Mouse (Mus musculus) CH12.LX (cell line): ENCODE results near the gene Fam184a. TPM values are rescaled to one million over a fixed set of nuclear protein-coding genes. Genes with fewer than 3 reads are reported as not detected.

Experiments
- DNase-seq: peaks from one replicate; pipeline ENCODE4 v3.0.0-alpha.2; 2013; ENCODE audit errors: extremely low read depth
- H3K27ac ChIP-seq: 2 replicates; pipeline ENCODE4 v1.5.1; 2012; ENCODE audit warnings: low read depth, mild to moderate bottlenecking, control low read depth, moderate library complexity; ENCODE audit not compliant: insufficient read depth
- H3K27me3 ChIP-seq: replicated peaks from 2 replicates; pipeline ENCODE3; 2012; ENCODE audit warnings: inconsistent platforms
- H3K36me3 ChIP-seq, 2 experiments: replicated peaks in 1 of 2; 2 replicates each; pipeline versions ENCODE3 to v1.6.1; 2012; ENCODE audit warnings: inconsistent platforms in 1 of 2, low read length in 1 of 2, mild to moderate bottlenecking in 1 of 2, mixed read lengths in 1 of 2, moderate library complexity in 1 of 2; ENCODE audit not compliant: control insufficient read depth in 1 of 2, insufficient read depth in 1 of 2
- H3K4me1 ChIP-seq, 2 experiments: 2 replicates each; pipeline ENCODE4 v1.6.1; 2012; ENCODE audit warnings: inconsistent platforms in 1 of 2, moderate library complexity in 1 of 2; ENCODE audit not compliant: insufficient read depth in 2 of 2, control insufficient read depth in 1 of 2
- H3K4me2 ChIP-seq: 2 replicates; pipeline ENCODE4 v1.6.1; 2012; ENCODE audit warnings: low read depth, mild to moderate bottlenecking, control low read depth; ENCODE audit not compliant: poor library complexity, insufficient read depth, severe bottlenecking
- H3K4me3 ChIP-seq, 3 experiments: fragments of 150-350 bp in 1 of 3; sonication (generic) in 1 of 3; replicated peaks in 1 of 3; 2 replicates each; pipeline versions ENCODE3 to v1.5.1; 2011 to 2012; ENCODE audit warnings: low read depth in 2 of 3, low read length in 2 of 3, mild to moderate bottlenecking in 2 of 3, moderate library complexity in 2 of 3, control low read depth in 1 of 3, improper control_type of control experiment in 1 of 3, inconsistent platforms in 1 of 3, mixed read lengths in 1 of 3; ENCODE audit not compliant: poor library complexity in 1 of 3
- H3K79me2 ChIP-seq: replicated peaks from 2 replicates; pipeline ENCODE4 v1.6.1; 2012; ENCODE audit warnings: mild to moderate bottlenecking, moderate library complexity; ENCODE audit not compliant: control insufficient read depth, poor library complexity, insufficient read depth, severe bottlenecking; ENCODE audit errors: extremely low read depth
- H3K9ac ChIP-seq: 2 replicates; pipeline ENCODE4 v1.6.1; 2012; ENCODE audit warnings: low read depth, mild to moderate bottlenecking, control low read depth, moderate library complexity; ENCODE audit not compliant: insufficient read depth
- H3K9me3 ChIP-seq: replicated peaks from 2 replicates; pipeline ENCODE3; 2012; ENCODE audit warnings: low read length, inconsistent platforms, mixed read lengths
- CHD1 ChIP-seq: IDR thresholded peaks from 2 replicates; pipeline ENCODE4 v1.6.1; 2012; ENCODE audit warnings: low read depth, low read length, improper control_type of control experiment, inconsistent platforms
- CHD2 ChIP-seq: IDR thresholded peaks from 2 replicates; pipeline ENCODE4 v1.6.1; 2011; ENCODE audit warnings: low read length, improper control_type of control experiment
- CTCF ChIP-seq, 2 experiments: IDR thresholded peaks in 1 of 2; conservative IDR thresholded peaks in 1 of 2; 2 replicates each; pipeline ENCODE4 v1.5.1; 2011 to 2012; ENCODE audit warnings: low read depth in 2 of 2, low read length in 2 of 2, improper control_type of control experiment in 1 of 2, inconsistent platforms in 1 of 2, mild to moderate bottlenecking in 1 of 2, moderate library complexity in 1 of 2
- E2F4 ChIP-seq: IDR thresholded peaks from 2 replicates; pipeline ENCODE4 v1.6.1; 2011; ENCODE audit warnings: low read depth, low read length, improper control_type of control experiment; ENCODE audit not compliant: insufficient replicate concordance
- ELF1 ChIP-seq: IDR thresholded peaks from 2 replicates; pipeline ENCODE4 v1.6.1; 2014; ENCODE audit warnings: low read depth, mild to moderate bottlenecking, inconsistent platforms, low read length, improper control_type of control experiment
- EP300 ChIP-seq: IDR thresholded peaks from 2 replicates; pipeline ENCODE4 v1.6.1; 2011; ENCODE audit warnings: low read length, improper control_type of control experiment
- ETS1 ChIP-seq: conservative IDR thresholded peaks from 2 replicates; pipeline ENCODE4 v1.6.1; 2012; ENCODE audit warnings: low read depth, mild to moderate bottlenecking, inconsistent platforms, low read length, improper control_type of control experiment, moderate library complexity
- HCFC1 ChIP-seq: IDR thresholded peaks from 2 replicates; pipeline ENCODE4 v1.6.1; 2012; ENCODE audit warnings: low read depth, mild to moderate bottlenecking, inconsistent platforms, low read length, improper control_type of control experiment
- IRF4 ChIP-seq: IDR thresholded peaks from 2 replicates; pipeline ENCODE4 v1.6.1; 2014; ENCODE audit warnings: low read depth, mild to moderate bottlenecking, inconsistent platforms, low read length, improper control_type of control experiment
- JUN ChIP-seq: IDR thresholded peaks from 2 replicates; pipeline ENCODE4 v1.6.1; 2011; ENCODE audit warnings: low read depth, mild to moderate bottlenecking, low read length, improper control_type of control experiment, moderate library complexity; ENCODE audit not compliant: insufficient read depth
- JUND ChIP-seq: conservative IDR thresholded peaks from 2 replicates; pipeline ENCODE4 v1.6.1; 2011; ENCODE audit warnings: low read depth, low read length, improper control_type of control experiment
- MAFK ChIP-seq: IDR thresholded peaks from 2 replicates; pipeline ENCODE4 v1.6.1; 2011; ENCODE audit warnings: low read length, improper control_type of control experiment; ENCODE audit not compliant: insufficient replicate concordance
- MAX ChIP-seq: IDR thresholded peaks from 2 replicates; pipeline ENCODE4 v1.6.1; 2011; ENCODE audit warnings: low read length, improper control_type of control experiment
- MAZ ChIP-seq: IDR thresholded peaks from 2 replicates; pipeline ENCODE4 v1.6.1; 2012; ENCODE audit warnings: low read depth, mild to moderate bottlenecking, inconsistent platforms, low read length, improper control_type of control experiment, moderate library complexity
- MXI1 ChIP-seq: IDR thresholded peaks from 2 replicates; pipeline ENCODE4 v1.6.1; 2011; ENCODE audit warnings: mild to moderate bottlenecking, low read depth, low read length, improper control_type of control experiment
- MYC ChIP-seq: IDR thresholded peaks from 2 replicates; pipeline ENCODE4 v1.6.1; 2011; ENCODE audit warnings: low read depth, mild to moderate bottlenecking, improper control_type of control experiment, low read length
- NRF1 ChIP-seq: IDR thresholded peaks from 2 replicates; pipeline ENCODE4 v1.6.1; 2014; ENCODE audit warnings: low read depth, mild to moderate bottlenecking, inconsistent platforms, low read length, improper control_type of control experiment, moderate library complexity
- POLR2A ChIP-seq: IDR thresholded peaks from 2 replicates; pipeline ENCODE4 v1.6.1; 2011; ENCODE audit warnings: low read depth, mild to moderate bottlenecking, improper control_type of control experiment, low read length
- POLR2AphosphoS2 ChIP-seq: IDR thresholded peaks from 2 replicates; pipeline ENCODE4 v1.6.1; 2011; ENCODE audit warnings: low read depth, low read length, improper control_type of control experiment
- RAD21 ChIP-seq: IDR thresholded peaks from 2 replicates; pipeline ENCODE4 v1.6.1; 2011; ENCODE audit warnings: low read depth, mild to moderate bottlenecking, low read length, improper control_type of control experiment, moderate library complexity
- RCOR1 ChIP-seq: conservative IDR thresholded peaks from 2 replicates; pipeline ENCODE4 v1.6.1; 2012; ENCODE audit warnings: low read depth, mild to moderate bottlenecking, inconsistent platforms, low read length, improper control_type of control experiment
- SIN3A ChIP-seq: IDR thresholded peaks from 2 replicates; pipeline ENCODE4 v1.6.1; 2012; ENCODE audit warnings: low read length, improper control_type of control experiment, inconsistent platforms
- SMC3 ChIP-seq: IDR thresholded peaks from 2 replicates; pipeline ENCODE4 v1.6.1; 2011; ENCODE audit warnings: low read depth, low read length, improper control_type of control experiment
- TBP ChIP-seq: conservative IDR thresholded peaks from 2 replicates; pipeline ENCODE4 v1.6.1; 2011; ENCODE audit warnings: low read depth, low read length, improper control_type of control experiment
- TCF12 ChIP-seq: IDR thresholded peaks from 2 replicates; pipeline ENCODE4 v1.6.1; 2014; ENCODE audit warnings: low read depth, mild to moderate bottlenecking, inconsistent platforms, low read length, improper control_type of control experiment
- UBTF ChIP-seq: IDR thresholded peaks from 2 replicates; pipeline ENCODE4 v1.6.1; 2012; ENCODE audit warnings: low read depth, mild to moderate bottlenecking, inconsistent platforms, low read length, improper control_type of control experiment, moderate library complexity
- USF1 ChIP-seq: IDR thresholded peaks from 2 replicates; pipeline ENCODE4 v1.6.1; 2014; ENCODE audit warnings: low read depth, mild to moderate bottlenecking, inconsistent platforms, low read length, improper control_type of control experiment
- USF2 ChIP-seq: conservative IDR thresholded peaks from 2 replicates; pipeline ENCODE4 v1.6.1; 2011; ENCODE audit warnings: low read depth, low read length, improper control_type of control experiment
- ZKSCAN1 ChIP-seq: IDR thresholded peaks from 2 replicates; pipeline ENCODE4 v1.6.1; 2012; ENCODE audit warnings: low read depth, inconsistent platforms, low read length, improper control_type of control experiment, borderline replicate concordance
- ZNF384 ChIP-seq: IDR thresholded peaks from 2 replicates; pipeline ENCODE4 v1.6.1; 2012; ENCODE audit warnings: low read depth, low read length, improper control_type of control experiment, inconsistent platforms
- dilution Hi-C: fragments of 300-500 bp; cut with MboI; formaldehyde crosslinking; loops from 2 replicates; pipeline ENCODE4 v1.14.3; 2020; ENCODE audit warnings: low sequenced_read_pairs; ENCODE audit not compliant: extremely low pct_unique_long_range_greater_than_20kb, extremely low pct_ligation_motif_present
- in situ Hi-C: fragments of 300-500 bp; cut with MboI; formaldehyde crosslinking; loops from 3 replicates; pipeline ENCODE4 v1.14.3; 2019; ENCODE audit warnings: low sequenced_read_pairs, low pct_ligation_motif_present, low pct_unique_long_range_greater_than_20kb, mixed read lengths
- polyA plus RNA-seq: library from polyadenylated mRNA; unstranded; fragments of >175 nt; gene quantifications from 2 replicates; pipeline ENCODE4 v1.2.1, GENCODE M21; 2012; ENCODE audit warnings: low read depth; ENCODE audit not compliant: insufficient read length
- total RNA-seq, 2 experiments: library from RNA; depleted of rRNA; stranded (reverse); fragments of 300-350 nt in 1 of 2; fragments of >200 nt in 1 of 2; gene quantifications; 2 replicates each; pipeline ENCODE4 v1.2.3; 2012 to 2014

The Fam184a gene
- total and polyA plus RNA-seq, 3 experiments = not detected

GRCm38 (mm10) chr10:53629918-53630250 is 121.0 kb downstream of the Fam184a start:
- H3K9me3 ChIP-seq = no peaks in the 10 kb centered on the region
- H3K27ac ChIP-seq = peak overlapping the region; percentile 90
- dilution Hi-C loops = no loop called here
- no peak overlapping the region for H3K4me2 ChIP-seq
- peak overlapping the region; percentile 90 for H3K9ac ChIP-seq
- peak overlapping the region; percentile 82 to 94 (median 83) for H3K4me3 ChIP-seq
- TF ChIP-seq ELF1 (peak; percentile 96), HCFC1 (0 out of 2 replicates have a peak, but pooled peaks have one; percentile 31), ZNF384 (no peak), NRF1 (peak; percentile 48; the same call in 1 of the 2 replicates), UBTF (0 out of 2 replicates have a peak, but pooled peaks have one; percentile 61), POLR2A (peak; percentile 64; the same call in 1 of the 2 replicates)
- peaks cover 4 to 12% of the 10 kb centered on the region in 2 experiments for H3K4me1 ChIP-seq
- H3K36me3 ChIP-seq = peaks cover 9 to 19% of the 10 kb centered on the region in 2 experiments
- in situ Hi-C loops = loop anchor here (10.0 kb wide), 1 partner anchor 175 kb away; no protein-coding TSS in a partner anchor
- H3K79me2 ChIP-seq = peaks cover 14% of the 10 kb centered on the region
- no peaks in the 10 kb centered on the region for H3K27me3 ChIP-seq
- DNase-seq = peak; percentile 95

GRCm38 (mm10) chr10:53629247-53629917 is 121.5 kb downstream of the Fam184a start:
- in situ Hi-C loops = no loop called here
- DNase-seq = peak; percentile 90
- peak overlapping the region; percentile 90 for H3K9ac ChIP-seq
- H3K4me3 ChIP-seq = peak overlapping the region; percentile 82 to 94 (median 83)
- H3K27me3 ChIP-seq = no peaks in the 10 kb centered on the region
- peak overlapping the region; percentile 98 for H3K4me2 ChIP-seq
- peaks cover 10 to 24% of the 10 kb centered on the region in 2 experiments for H3K36me3 ChIP-seq
- H3K27ac ChIP-seq = peak overlapping the region; percentile 90
- H3K4me1 ChIP-seq = peaks cover 4 to 12% of the 10 kb centered on the region in 2 experiments
- peaks cover 16% of the 10 kb centered on the region for H3K79me2 ChIP-seq
- dilution Hi-C loops = no loop called here
- no peaks in the 10 kb centered on the region for H3K9me3 ChIP-seq
- TF ChIP-seq TBP (no peak), USF2 (no peak), IRF4 (0 out of 2 replicates have a peak, but pooled peaks have one; percentile 29), CHD2 (no peak), NRF1 (peak; percentile 34; the same call in 1 of the 2 replicates), ELF1 (0 out of 2 replicates have a peak, but pooled peaks have one; percentile 20), EP300 (no peak), MYC (no peak), CTCF (conservative IDR thresholded peaks at IDR 0.05 in 1 of 2, IDR thresholded peaks at IDR 0.05 in 1 of 2; ENCODE audit: low read depth in 2 of 2, low read length in 2 of 2) (peak in 1 of 2 experiments; percentile 65; a peak in 2 of 4 replicates), RCOR1 (no peak), MAX (peak; percentile 52; the same call in 1 of the 2 replicates), TCF12 (peak; percentile 59; the same call in 1 of the 2 replicates), SIN3A (no peak; the same call in none of the 2 replicates), MAFK (no peak), JUND (no peak), ZKSCAN1 (no peak), JUN (no peak), UBTF (no peak), MXI1 (peak; percentile 38), CHD1 (no peak), USF1 (no peak), POLR2AphosphoS2 (peak; percentile 69; the same call in 1 of the 2 replicates), E2F4 (peak; percentile 93; the same call in 1 of the 2 replicates), RAD21 (peak; percentile 33), SMC3 (peak; percentile 19; the same call in 1 of the 2 replicates), MAZ (peak; percentile 70; the same call in 1 of the 2 replicates), ETS1 (no peak), POLR2A (peak; percentile 85)
